Mouse (Mus musculus): ENCODE data around the gene Bdh2.

Gene Bdh2

GRCm38 (mm10) chr3:135280669-135281415 is at the start of gene Bdh2:
Gene Bdh2, plus strand, starts transcription at chr3:135281221.
- peak; percentile 65 for DNase-seq

GRCm38 (mm10) chr3:135232058-135232457 is 49.0 kb upstream of the Bdh2 start:
- no peak for DNase-seq

- no peak for DNase-seq
Measured at GRCm38 (mm10) chr3:135232462-135232861, 48.6 kb upstream of the Bdh2 start.

GRCm38 (mm10) chr3:135245733-135246132 is 35.3 kb upstream of the Bdh2 start:
- DNase-seq: no peak

GRCm38 (mm10) chr3:135246828-135247227 is 34.2 kb upstream of the Bdh2 start:
- no peak for DNase-seq

- peak; percentile 33 for DNase-seq
Measured at GRCm38 (mm10) chr3:135249104-135249503, 31.9 kb upstream of the Bdh2 start.

- no peak for DNase-seq
Measured at GRCm38 (mm10) chr3:135251825-135252224, 29.2 kb upstream of the Bdh2 start.

GRCm38 (mm10) chr3:135254784-135255183 is 26.2 kb upstream of the Bdh2 start:
- DNase-seq: no peak

GRCm38 (mm10) chr3:135258919-135259318 is 22.1 kb upstream of the Bdh2 start:
- no peak for DNase-seq

GRCm38 (mm10) chr3:135260233-135260632 is 20.8 kb upstream of the Bdh2 start:
- no peak for DNase-seq

- no peak for DNase-seq
Measured at GRCm38 (mm10) chr3:135268616-135269015, 12.4 kb upstream of the Bdh2 start.

- DNase-seq: no peak
Measured at GRCm38 (mm10) chr3:135269391-135269990, 11.5 kb upstream of the Bdh2 start.

- DNase-seq: no peak
Measured at GRCm38 (mm10) chr3:135272627-135273026, 8.4 kb upstream of the Bdh2 start.

- no peak for DNase-seq
Measured at GRCm38 (mm10) chr3:135273047-135273446, 8.0 kb upstream of the Bdh2 start.

- no peak for DNase-seq
Measured at GRCm38 (mm10) chr3:135280160-135280559, 861 bp upstream of the Bdh2 start.

- DNase-seq: no peak
Measured at GRCm38 (mm10) chr3:135281701-135282100, 680 bp downstream of the Bdh2 start.

GRCm38 (mm10) chr3:135285256-135285655 is 4.2 kb downstream of the Bdh2 start:
- DNase-seq: no peak

GRCm38 (mm10) chr3:135285807-135286206 is 4.8 kb downstream of the Bdh2 start:
- no peak for DNase-seq

- DNase-seq: no peak
Measured at GRCm38 (mm10) chr3:135288138-135288750, 7.2 kb downstream of the Bdh2 start.

- no peak for DNase-seq
Measured at GRCm38 (mm10) chr3:135289148-135289547, 8.1 kb downstream of the Bdh2 start.

GRCm38 (mm10) chr3:135290249-135290894 is 9.4 kb downstream of the Bdh2 start:
- DNase-seq: peak; percentile 23

- DNase-seq: no peak
Measured at GRCm38 (mm10) chr3:135293703-135294102, 12.7 kb downstream of the Bdh2 start.

- DNase-seq: no peak
Measured at GRCm38 (mm10) chr3:135295559-135295958, 14.5 kb downstream of the Bdh2 start.

- no peak for DNase-seq
Measured at GRCm38 (mm10) chr3:135298560-135298959, 17.5 kb downstream of the Bdh2 start.
